Mouse (Mus musculus) megakaryocyte-erythroid progenitor cell, adult 5-6 weeks (primary cell): Measurements from ENCODE around the gene Nus1. TPM values are rescaled to one million over a fixed set of nuclear protein-coding genes. Genes with fewer than 3 reads are reported as not detected.
A peak's percentile ranks its signal among the peaks of the same experiment; 100 is the strongest.

Experiments used
- ATAC-seq: replicated peaks from 2 replicates; pipeline ENCODE4 v1.8.0; 2016; ENCODE audit warnings: mild to moderate bottlenecking, inconsistent platforms; ENCODE audit not compliant: severe bottlenecking, poor library complexity, low FRiP score, low TSS enrichment
- total RNA-seq, 2 experiments: library from RNA; stranded (forward) in 1 of 2; stranded (reverse) in 1 of 2; fragments of 200-1000, 215-1000 nt in 1 of 2; fragments of >200 nt in 1 of 2; fragmentation: Nextera tagmentation in 1 of 2; gene quantifications; 2 replicates each; pipeline ENCODE4 v1.2.3; 2014 to 2017

Nus1 gene
- total RNA-seq, 2 experiments from 2014 or later = 28.4 to 30.1 TPM

DNA sequence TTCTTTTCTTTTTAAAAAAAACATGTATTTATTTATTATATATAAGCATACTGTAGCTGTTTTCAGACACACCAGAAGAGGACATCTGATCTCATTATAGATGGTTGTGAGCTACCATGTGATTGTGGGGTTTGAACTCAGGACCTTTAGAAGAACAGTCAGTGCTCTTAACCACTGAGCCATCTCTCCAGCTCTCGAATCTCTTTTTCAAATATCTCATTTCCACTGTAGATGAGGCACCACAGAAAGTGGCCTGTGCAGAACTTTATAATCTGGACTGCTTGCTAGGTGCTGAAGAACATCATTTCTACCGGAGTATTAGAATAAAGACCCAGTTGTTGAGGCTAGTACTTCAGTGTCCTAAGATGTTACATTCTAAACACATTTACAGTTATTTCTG is 2.3 kb upstream of the Nus1 start:
- ATAC-seq = no peak

DNA sequence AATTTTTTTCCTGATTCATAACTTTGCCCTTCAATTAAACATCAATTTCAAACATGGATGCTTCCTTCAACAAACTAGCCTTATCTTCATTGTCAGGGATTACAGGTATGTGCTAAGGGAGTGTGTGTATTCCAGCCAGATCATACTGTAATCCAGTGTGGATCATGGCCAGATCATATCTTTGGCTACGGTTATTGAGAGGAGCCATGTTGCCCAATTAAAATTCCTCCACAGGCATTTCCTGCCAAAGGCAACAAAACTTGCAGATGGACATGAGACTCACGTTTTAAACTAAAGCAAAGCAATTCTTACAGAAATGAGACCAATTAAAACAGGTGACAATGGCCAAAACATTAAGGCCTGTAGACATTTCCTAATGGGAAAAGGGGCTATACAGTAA is 889 bp upstream of the Nus1 start:
- no peak for ATAC-seq

DNA sequence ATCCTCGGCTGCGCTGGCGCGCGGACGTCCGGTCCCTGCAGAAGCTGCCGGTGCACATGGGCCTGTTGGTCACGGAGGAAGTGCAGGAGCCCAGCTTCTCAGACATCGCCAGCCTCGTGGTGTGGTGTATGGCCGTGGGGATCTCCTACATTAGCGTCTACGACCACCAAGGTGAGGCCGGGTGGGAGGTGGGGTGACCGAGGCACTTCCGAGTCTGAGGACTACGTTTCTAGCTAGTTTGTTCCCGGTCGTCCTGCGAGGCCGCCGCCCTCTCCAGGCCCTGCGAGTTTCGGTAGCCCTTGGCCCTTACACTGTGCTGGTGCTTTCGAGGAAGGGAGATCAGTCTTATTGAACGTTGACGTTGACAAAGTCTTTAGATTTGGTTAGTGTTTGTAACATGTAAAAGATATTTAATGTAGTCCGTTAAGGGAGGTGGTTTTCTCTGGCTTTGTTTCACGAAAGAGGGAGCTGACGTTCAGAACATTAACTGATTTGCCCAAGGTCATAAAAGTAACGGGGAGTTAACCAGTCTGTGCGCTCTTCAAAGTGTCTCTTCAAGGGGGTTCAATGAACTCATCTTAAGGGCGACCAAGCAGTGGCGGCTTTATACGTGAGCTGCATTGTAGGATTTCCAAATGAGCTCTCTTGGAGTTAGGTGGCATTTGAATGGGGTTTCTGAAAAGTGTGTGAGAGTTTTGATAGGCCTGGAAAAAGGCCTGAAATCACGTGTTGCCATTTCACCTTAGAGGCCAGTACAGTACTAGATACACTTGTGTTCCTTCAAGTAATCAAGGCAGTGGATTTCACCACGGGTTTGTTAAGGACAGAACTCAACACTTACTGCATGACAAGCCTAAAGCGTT is 882 bp downstream of the Nus1 start:
- peak; percentile 19 for ATAC-seq

GRCm38 (mm10) chr10:52418931-52419330 is 1.6 kb downstream of the Nus1 start:
- ATAC-seq = no peak

GRCm38 (mm10) chr10:52419402-52419801 is 2.1 kb downstream of the Nus1 start:
- ATAC-seq = no peak

GRCm38 (mm10) chr10:52420526-52420925 is 3.2 kb downstream of the Nus1 start:
- ATAC-seq = no peak

GRCm38 (mm10) chr10:52421716-52422115 is 4.4 kb downstream of the Nus1 start:
- no peak for ATAC-seq

DNA sequence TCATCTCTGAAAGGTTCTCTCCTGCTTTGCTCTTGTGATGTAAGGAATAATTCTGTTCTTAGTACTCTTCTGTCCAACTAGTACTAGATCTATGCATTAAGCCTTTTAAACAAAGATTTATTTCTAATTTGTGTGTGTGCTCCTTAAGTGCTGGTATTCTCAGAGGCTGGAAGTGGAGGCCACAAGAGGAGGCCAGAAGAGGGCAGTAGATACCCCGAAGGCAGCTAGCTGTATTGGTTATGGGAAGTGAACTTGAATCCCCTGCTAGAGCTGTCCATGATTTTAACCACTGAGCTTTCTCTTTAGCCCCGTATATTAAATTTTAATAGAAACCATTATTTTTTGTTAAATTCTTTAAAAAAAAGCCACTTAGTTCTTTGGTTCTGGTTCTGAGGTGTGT is 5.8 kb downstream of the Nus1 start:
- ATAC-seq = peak; percentile 60

DNA sequence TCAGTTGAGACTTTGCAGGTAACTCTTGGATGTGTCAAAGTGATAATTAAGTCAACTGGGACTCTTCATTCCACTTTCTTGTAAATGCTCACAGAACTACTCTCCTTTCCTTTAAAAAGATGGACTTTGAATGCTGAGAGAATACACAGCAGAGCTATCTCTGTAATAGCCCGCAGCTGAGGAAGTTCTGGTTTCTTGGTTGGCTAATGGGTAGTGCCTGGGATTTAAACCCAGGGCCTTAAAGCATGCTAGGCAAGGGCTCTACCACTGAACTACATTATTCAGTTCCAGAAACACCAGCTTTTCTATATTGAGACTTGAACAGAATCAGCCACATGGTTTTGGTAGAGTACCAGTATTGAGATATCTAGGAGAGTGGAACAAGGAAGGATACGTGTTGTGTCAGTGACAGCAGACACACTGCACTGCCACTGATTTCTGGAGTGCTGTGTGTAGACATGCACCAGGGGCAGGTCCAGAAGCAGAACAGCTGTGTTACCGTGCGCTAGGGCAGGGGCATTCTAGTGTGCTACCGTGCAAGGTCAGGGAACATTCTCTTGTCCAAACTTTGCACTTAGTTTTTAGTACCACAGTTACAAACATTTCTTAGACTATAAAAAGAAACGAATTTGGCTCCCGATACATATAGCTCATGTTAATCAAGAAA is 9.1 kb downstream of the Nus1 start:
- no peak for ATAC-seq

GRCm38 (mm10) chr10:52427634-52428415 is 10.5 kb downstream of the Nus1 start:
- no peak for ATAC-seq

DNA sequence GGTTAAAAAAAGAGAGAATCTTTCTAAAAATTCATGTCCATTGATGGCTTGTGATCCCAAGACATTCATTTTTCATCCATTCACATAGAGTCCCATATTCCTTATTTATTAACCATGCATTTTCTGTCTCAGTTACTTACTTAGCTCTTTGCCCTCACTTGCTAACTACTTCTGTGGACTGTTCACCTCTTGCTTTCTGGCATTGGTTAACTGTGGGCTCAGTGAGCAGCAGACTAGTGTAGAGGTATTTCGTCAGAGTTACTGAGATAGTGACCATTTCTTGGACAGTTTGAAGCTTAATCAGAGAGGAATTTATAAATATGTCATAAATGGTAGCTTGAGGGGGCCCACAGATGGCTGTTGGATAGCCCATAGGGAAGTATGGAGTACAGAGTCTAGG is 13.6 kb downstream of the Nus1 start:
- ATAC-seq = no peak

- ATAC-seq = no peak
Measured at GRCm38 (mm10) chr10:52434836-52435235, 17.5 kb downstream of the Nus1 start.

GRCm38 (mm10) chr10:52460614-52461013 is 43.3 kb downstream of the Nus1 start:
- ATAC-seq = no peak

GRCm38 (mm10) chr10:52463941-52464739 is 46.8 kb downstream of the Nus1 start:
- ATAC-seq = no peak

- no peak for ATAC-seq
Measured at GRCm38 (mm10) chr10:52471520-52471919, 54.2 kb downstream of the Nus1 start.

Other genes starting within 250 kb of the Nus1 start
- gene Ros1, start 222.3 kb upstream of the Nus1 start, total RNA-seq (2014; fragmentation: Nextera tagmentation) = not detected in 2 replicates
- gene Ros1, start 222.3 kb upstream of the Nus1 start, total RNA-seq (2017) = not detected in 2 replicates
- gene Dcbld1, start 183.9 kb upstream of the Nus1 start, total RNA-seq (2014; fragmentation: Nextera tagmentation) = not detected in 2 replicates
- not detected in 2 replicates for gene Dcbld1, start 183.9 kb upstream of the Nus1 start, total RNA-seq (2017)
- not detected in 2 replicates for gene Gm26741, start 58.8 kb upstream of the Nus1 start, total RNA-seq (2014; fragmentation: Nextera tagmentation)
- gene Gm26741, start 58.8 kb upstream of the Nus1 start, total RNA-seq (2017) = not detected in 2 replicates
- gene Gopc, start 35.4 kb upstream of the Nus1 start, total RNA-seq (2014; fragmentation: Nextera tagmentation) = 12.4 and 18.5 TPM in 2 replicates
- gene Gopc, start 35.4 kb upstream of the Nus1 start, total RNA-seq (2017) = 12.6 and 19.5 TPM in 2 replicates
- gene Nepn, start 28.6 kb upstream of the Nus1 start, total RNA-seq (2014; fragmentation: Nextera tagmentation) = not detected in 2 replicates
- gene Nepn, start 28.6 kb upstream of the Nus1 start, total RNA-seq (2017) = not detected in 2 replicates